Mouse (Mus musculus): ENCODE data around the gene Pde8b.

GRCm38 (mm10) chr13:95050398-95050797 is 199.7 kb downstream of the Pde8b start:
- TF ChIP-seq CTCF (IDR thresholded peaks at IDR 0.05; ENCODE audit: control insufficient read depth, insufficient read depth, low read length): no peak
- no peak for TF ChIP-seq POLR2A (IDR thresholded peaks at IDR 0.05; ENCODE audit: borderline replicate concordance, control insufficient read depth, low read depth, low read length)

Measured in bone marrow, adult 2 months (tissue).